Mouse (Mus musculus) neural tube, embryonic 11.5 days (tissue): ENCODE measurements around the gene Tmem211. TPM values are rescaled to one million over a fixed set of nuclear protein-coding genes. Genes with fewer than 3 reads are reported as not detected.

ENCODE experiments used
- ATAC-seq: fragments of 200-750 bp; cut with Nextera tagmentation; 2 replicates; pipeline ENCODE4 v1.8.0; 2017; ENCODE audit warnings: moderate number of reproducible peaks, mild to moderate bottlenecking, moderate TSS enrichment, moderate library complexity; ENCODE audit not compliant: insufficient read depth, low FRiP score, low TSS enrichment
- DNase-seq: peaks from one replicate; pipeline ENCODE4 v3.0.0-alpha.2; 2015; ENCODE audit warnings: low spot score
- H3K27ac ChIP-seq: fragments of 300-500 bp; sonication (generic); 2 replicates; pipeline ENCODE4 v1.5.1; 2014; ENCODE audit warnings: low read depth, mild to moderate bottlenecking, low read length
- H3K27me3 ChIP-seq: fragments of 300-500 bp; sonication (generic); 2 replicates; pipeline ENCODE4 v1.6.1; 2014; ENCODE audit warnings: mild to moderate bottlenecking, low read length, mixed read lengths; ENCODE audit not compliant: control insufficient read depth, insufficient read depth
- H3K36me3 ChIP-seq: fragments of 300-500 bp; sonication (generic); 2 replicates; pipeline ENCODE4 v1.6.1; 2014; ENCODE audit warnings: mild to moderate bottlenecking, low read length, moderate library complexity, mixed read lengths; ENCODE audit not compliant: control insufficient read depth, insufficient read depth
- H3K4me1 ChIP-seq: fragments of 300-500 bp; sonication (generic); 2 replicates; pipeline ENCODE4 v1.6.1; 2014; ENCODE audit warnings: low read length, mixed read lengths; ENCODE audit not compliant: control insufficient read depth, insufficient read depth
- H3K4me2 ChIP-seq: fragments of 300-500 bp; sonication (generic); 2 replicates; pipeline ENCODE4 v1.6.1; 2014; ENCODE audit warnings: low read depth, mild to moderate bottlenecking, moderate library complexity
- H3K4me3 ChIP-seq: fragments of 300-500 bp; sonication (generic); 2 replicates; pipeline ENCODE4 v1.5.1; 2014; ENCODE audit warnings: low read depth, low read length
- H3K9ac ChIP-seq: fragments of 300-500 bp; sonication (generic); 2 replicates; pipeline ENCODE4 v1.6.1; 2014; ENCODE audit warnings: mild to moderate bottlenecking, low read length
- H3K9me3 ChIP-seq: fragments of 300-500 bp; sonication (generic); 2 replicates; pipeline ENCODE4 v1.6.1; 2016; ENCODE audit warnings: low read length; ENCODE audit not compliant: control insufficient read depth
- WGBS: fragments of 180-500 bp; shearing (Covaris S2); extraction: QIAGEN DNeasy Blood & Tissue Kit; methylation state at CpG from one replicate; pipeline ENCODE4 v1.1.7; 2014; 5-methylcytosine and 5-hydroxymethylcytosine counted together
- polyA plus RNA-seq: library from polyadenylated mRNA; unstranded; fragments of >200 nt; fragmentation: Nextera tagmentation; extraction: Ambion mirVana; gene quantifications from 2 replicates; pipeline ENCODE4 v1.2.1, GENCODE M21; 2014

The Tmem211 gene
- polyA plus RNA-seq, 1 experiment from 2014 or later = not detected

- DNase-seq (no peak), ATAC-seq (no peak)
- Histone ChIP-seq H3K4me1 (peaks cover 5% of the 10 kb centered on the region; the same call in 1 of the 2 replicates), H3K27ac (0 out of 2 replicates have a peak overlapping the region, but pooled peaks have one; percentile 14), H3K4me2 (no peak overlapping the region), H3K36me3 (no peaks in the 10 kb centered on the region), H3K9ac (no peak overlapping the region), H3K4me3 (no peak overlapping the region), H3K27me3 (no peaks in the 10 kb centered on the region), H3K9me3 (no peaks in the 10 kb centered on the region)
- 51% methylated on average over 11 of the region's 11 CpGs for WGBS
Observed at GRCm38 (mm10) chr5:113208622-113209400, 17.9 kb upstream of the Tmem211 start.

- Histone ChIP-seq H3K4me1 (peaks cover 5% of the 10 kb centered on the region; the same call in 1 of the 2 replicates), H3K36me3 (no peaks in the 10 kb centered on the region), H3K9me3 (no peaks in the 10 kb centered on the region), H3K4me3 (no peak overlapping the region), H3K9ac (no peak overlapping the region), H3K27me3 (no peaks in the 10 kb centered on the region), H3K4me2 (no peak overlapping the region), H3K27ac (0 out of 2 replicates have a peak overlapping the region, but pooled peaks have one; percentile 14)
- WGBS = 55% methylated on average over 11 of the region's 11 CpGs
- ATAC-seq (no peak), DNase-seq (no peak)
Observed at GRCm38 (mm10) chr5:113209401-113209750, 17.3 kb upstream of the Tmem211 start.

GRCm38 (mm10) chr5:113209898-113210297 lies 16.8 kb upstream of the Tmem211 start:
- 88% methylated on average over 13 of the region's 13 CpGs for WGBS
- no peak overlapping the region for H3K27ac ChIP-seq
- H3K9ac ChIP-seq = no peak overlapping the region; the same call in 1 of the 2 replicates
- H3K36me3 ChIP-seq = no peaks in the 10 kb centered on the region
- peaks cover 5% of the 10 kb centered on the region; the same call in 1 of the 2 replicates for H3K4me1 ChIP-seq
- no peaks in the 10 kb centered on the region for H3K27me3 ChIP-seq
- no peak overlapping the region for H3K4me3 ChIP-seq
- no peak overlapping the region for H3K4me2 ChIP-seq
- DNase-seq (no peak), ATAC-seq (no peak)
- H3K9me3 ChIP-seq = no peaks in the 10 kb centered on the region

- ATAC-seq (no peak), DNase-seq (no peak)
- Histone ChIP-seq H3K27me3 (no peaks in the 10 kb centered on the region), H3K27ac (no peak overlapping the region), H3K36me3 (no peaks in the 10 kb centered on the region), H3K9ac (no peak overlapping the region), H3K4me2 (no peak overlapping the region), H3K4me1 (peaks cover 5% of the 10 kb centered on the region; the same call in 1 of the 2 replicates), H3K4me3 (no peak overlapping the region), H3K9me3 (no peaks in the 10 kb centered on the region)
- 73% methylated on average over 6 of the region's 6 CpGs for WGBS
Observed at GRCm38 (mm10) chr5:113210314-113210713, 16.4 kb upstream of the Tmem211 start.

GRCm38 (mm10) chr5:113212156-113212835 lies 14.4 kb upstream of the Tmem211 start:
- Histone ChIP-seq H3K36me3 (no peaks in the 10 kb centered on the region), H3K4me3 (no peak overlapping the region), H3K4me1 (peaks cover 5% of the 10 kb centered on the region; the same call in 1 of the 2 replicates), H3K9me3 (no peaks in the 10 kb centered on the region), H3K27ac (no peak overlapping the region; the same call in 1 of the 2 replicates), H3K4me2 (no peak overlapping the region), H3K9ac (no peak overlapping the region), H3K27me3 (no peaks in the 10 kb centered on the region)
- no peak for ATAC-seq
- WGBS = 82% methylated on average over 10 of the region's 10 CpGs
- no peak for DNase-seq

- no peaks in the 10 kb centered on the region for H3K9me3 ChIP-seq
Observed at GRCm38 (mm10) chr5:113214041-113214440, 12.7 kb upstream of the Tmem211 start.

GRCm38 (mm10) chr5:113214455-113214854 lies 12.3 kb upstream of the Tmem211 start:
- no peak overlapping the region for H3K4me3 ChIP-seq
- ATAC-seq (no peak), DNase-seq (no peak)
- no peaks in the 10 kb centered on the region for H3K27me3 ChIP-seq
- whole genome bisulfite sequencing = 65% methylated on average over 11 of the region's 11 CpGs
- no peak overlapping the region for H3K27ac ChIP-seq
- H3K9ac ChIP-seq = no peak overlapping the region
- no peaks in the 10 kb centered on the region for H3K36me3 ChIP-seq
- H3K4me1 ChIP-seq = peaks cover under 1% of the 10 kb centered on the region; the same call in 1 of the 2 replicates
- H3K9me3 ChIP-seq = no peaks in the 10 kb centered on the region
- H3K4me2 ChIP-seq = no peak overlapping the region

More at GRCm38 (mm10) chr5:113214041-113214440, 12.7 kb upstream of the Tmem211 start:
- H3K4me2 ChIP-seq = no peak overlapping the region
- no peak overlapping the region for H3K27ac ChIP-seq
- H3K9ac ChIP-seq = no peak overlapping the region
- 85% methylated on average over 8 of the region's 8 CpGs for WGBS
- H3K27me3 ChIP-seq = no peaks in the 10 kb centered on the region
- H3K36me3 ChIP-seq = no peaks in the 10 kb centered on the region
- no peak overlapping the region for H3K4me3 ChIP-seq
- DNase-seq (no peak), ATAC-seq (no peak)
- H3K4me1 ChIP-seq = peaks cover 5% of the 10 kb centered on the region; the same call in 1 of the 2 replicates

GRCm38 (mm10) chr5:113215610-113216011 lies 11.1 kb upstream of the Tmem211 start:
- peak; percentile 2 for DNase-seq

More at GRCm38 (mm10) chr5:113215610-113216011, 11.1 kb upstream of the Tmem211 start:
- Histone ChIP-seq H3K9ac (no peak overlapping the region), H3K9me3 (no peaks in the 10 kb centered on the region), H3K4me2 (no peak overlapping the region), H3K36me3 (no peaks in the 10 kb centered on the region), H3K27ac (no peak overlapping the region), H3K4me3 (no peak overlapping the region), H3K4me1 (no peaks in the 10 kb centered on the region; the same call in 1 of the 2 replicates), H3K27me3 (no peaks in the 10 kb centered on the region)
- ATAC-seq = no peak
- 87% methylated on average over 9 of the region's 9 CpGs for WGBS
